Mouse (Mus musculus): ENCODE results near the gene Adgrl2.

Adgrl2 gene

GRCm38 (mm10) chr3:148819323-148820046, 170.9 kb downstream of the Adgrl2 start:
- Histone ChIP-seq H3K27me3 (ENCODE audit: control insufficient read depth, insufficient read depth, low read length, poor library complexity, severe bottlenecking) (no peaks in the 10 kb centered on the region), H3K36me3 (ENCODE audit: control insufficient read depth, insufficient read depth, low read length, poor library complexity, severe bottlenecking) (no peaks in the 10 kb centered on the region)
- DNase-seq (ENCODE audit: low read depth, low spot score) = no peak

DNA sequence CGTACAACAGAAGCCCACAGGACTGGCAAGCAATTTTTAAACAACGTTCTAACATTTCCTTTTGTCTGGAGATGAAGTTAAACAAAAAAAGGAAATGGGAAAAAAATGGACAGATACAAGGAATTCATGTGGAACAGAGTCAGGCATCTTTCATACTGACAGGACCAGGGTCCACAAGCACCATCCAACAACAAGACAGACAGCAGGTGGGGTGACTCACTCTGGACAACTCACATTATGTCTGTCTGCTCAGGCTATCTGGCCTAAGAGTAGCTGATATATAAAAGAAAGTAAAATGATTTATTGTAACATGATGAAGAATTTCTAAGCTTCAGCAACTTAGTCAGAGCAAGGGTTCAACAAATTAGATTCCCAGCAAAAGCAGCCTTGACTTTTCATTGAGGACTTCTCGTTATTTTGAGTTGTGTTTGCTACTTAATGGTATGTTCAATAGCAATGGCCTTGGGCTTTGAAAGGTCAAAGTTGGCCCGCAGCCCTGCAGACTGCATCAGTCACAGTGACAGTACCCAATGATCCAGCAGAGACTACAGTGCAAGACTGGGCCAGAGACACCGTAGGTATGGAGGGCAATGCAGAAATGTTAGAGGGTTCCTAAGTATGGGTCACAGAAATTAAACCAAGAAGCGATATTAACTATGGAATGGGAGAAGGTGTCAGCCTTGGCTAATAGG, 171.8 kb downstream of the Adgrl2 start:
- H3K36me3 ChIP-seq (ENCODE audit: control insufficient read depth, insufficient read depth, low read length, poor library complexity, severe bottlenecking) = no peaks in the 10 kb centered on the region
- H3K27me3 ChIP-seq (ENCODE audit: control insufficient read depth, insufficient read depth, low read length, poor library complexity, severe bottlenecking) = no peaks in the 10 kb centered on the region
- DNase-seq (ENCODE audit: low read depth, low spot score) = no peak

DNA sequence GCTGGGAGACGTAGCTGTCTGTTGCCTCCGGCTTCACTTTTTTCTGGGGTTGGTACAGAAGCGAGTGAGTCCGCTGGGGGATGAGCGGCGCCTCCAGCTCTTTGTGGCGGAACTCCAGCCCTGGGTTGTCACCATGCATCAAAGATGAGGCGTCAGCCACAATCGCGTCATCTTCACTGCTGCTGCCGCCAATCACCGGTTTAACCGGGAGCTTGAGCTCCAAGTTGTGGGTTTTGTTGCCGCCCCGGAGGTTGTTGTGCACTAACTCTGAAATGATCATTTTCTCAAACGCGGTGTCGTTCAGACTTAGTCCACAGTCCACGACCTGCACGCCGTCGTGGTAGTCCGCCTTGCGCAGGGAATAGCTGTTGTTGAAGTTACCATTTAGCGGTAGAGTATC, 172.9 kb downstream of the Adgrl2 start:
- no peak for DNase-seq (ENCODE audit: low read depth, low spot score)
- Histone ChIP-seq H3K27me3 (ENCODE audit: control insufficient read depth, insufficient read depth, low read length, poor library complexity, severe bottlenecking) (no peaks in the 10 kb centered on the region), H3K36me3 (ENCODE audit: control insufficient read depth, insufficient read depth, low read length, poor library complexity, severe bottlenecking) (no peaks in the 10 kb centered on the region)

DNA sequence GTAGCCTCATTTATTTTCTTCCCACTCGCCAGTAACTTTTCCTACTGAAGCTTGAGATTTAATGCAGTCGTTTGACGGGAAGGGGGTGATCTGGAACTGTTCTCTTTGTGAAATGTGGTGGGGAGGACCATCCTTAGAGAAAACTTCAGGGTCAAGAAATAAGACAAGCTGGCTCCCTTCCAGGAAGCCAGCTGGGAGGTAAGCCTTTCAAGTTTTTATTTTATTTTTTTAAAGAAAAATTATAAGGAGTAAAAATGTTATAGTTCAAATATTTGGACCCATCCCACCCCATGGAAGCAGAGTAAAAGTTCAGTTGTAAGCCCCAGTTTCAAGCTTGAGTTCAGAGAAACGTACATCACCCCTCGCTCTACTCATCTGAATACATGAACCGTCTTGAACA, 177.2 kb downstream of the Adgrl2 start:
- H3K36me3 ChIP-seq (ENCODE audit: control insufficient read depth, insufficient read depth, low read length, poor library complexity, severe bottlenecking) = no peaks in the 10 kb centered on the region
- no peaks in the 10 kb centered on the region for H3K27me3 ChIP-seq (ENCODE audit: control insufficient read depth, insufficient read depth, low read length, poor library complexity, severe bottlenecking)
- DNase-seq (ENCODE audit: low read depth, low spot score) = no peak

- Histone ChIP-seq H3K36me3 (ENCODE audit: control insufficient read depth, insufficient read depth, low read length, poor library complexity, severe bottlenecking) (no peaks in the 10 kb centered on the region), H3K27me3 (ENCODE audit: control insufficient read depth, insufficient read depth, low read length, poor library complexity, severe bottlenecking) (no peaks in the 10 kb centered on the region)
- DNase-seq (ENCODE audit: low read depth, low spot score) = no peak
These were observed 178.3 kb downstream of the Adgrl2 start for GRCm38 (mm10) chr3:148812059-148812458.

GRCm38 (mm10) chr3:148806977-148807376, 183.4 kb downstream of the Adgrl2 start:
- no peaks in the 10 kb centered on the region for H3K27me3 ChIP-seq (ENCODE audit: control insufficient read depth, insufficient read depth, low read length, poor library complexity, severe bottlenecking)
- H3K36me3 ChIP-seq (ENCODE audit: control insufficient read depth, insufficient read depth, low read length, poor library complexity, severe bottlenecking) = no peaks in the 10 kb centered on the region
- peak; percentile 36 for DNase-seq (ENCODE audit: low read depth, low spot score)

DNA sequence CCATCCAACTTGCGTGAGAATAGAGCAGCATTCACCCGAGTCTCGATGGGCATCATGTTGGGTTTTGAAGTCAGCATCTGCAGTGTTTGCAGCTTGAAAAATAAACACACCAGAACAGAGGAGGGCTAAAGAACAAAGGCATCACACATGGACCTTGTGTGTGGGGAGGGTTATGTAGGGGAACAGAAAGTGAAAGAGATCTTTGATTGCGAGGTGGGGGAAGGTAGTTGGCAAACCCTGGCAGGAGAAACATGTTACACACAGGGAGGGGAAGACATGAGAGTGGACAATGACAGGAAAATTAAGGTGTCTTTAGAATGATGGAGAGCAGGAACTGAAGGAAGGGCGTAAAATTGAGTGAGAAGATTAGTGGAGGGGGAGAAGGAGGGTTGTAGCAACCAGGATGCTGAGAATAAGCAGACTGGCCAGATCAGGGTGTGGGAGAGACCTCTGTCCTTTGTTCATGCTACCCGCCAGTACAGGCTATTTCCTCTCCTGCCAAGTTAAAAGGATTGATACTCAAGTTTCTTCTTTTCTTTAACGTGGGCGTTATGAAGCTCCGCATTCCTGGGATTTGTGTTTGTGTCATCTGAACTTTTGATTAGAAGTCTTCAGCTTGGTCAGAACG, 197.0 kb downstream of the Adgrl2 start:
- no peaks in the 10 kb centered on the region for H3K27me3 ChIP-seq (ENCODE audit: control insufficient read depth, insufficient read depth, low read length, poor library complexity, severe bottlenecking)
- peak; percentile 36 for DNase-seq (ENCODE audit: low read depth, low spot score)
- H3K36me3 ChIP-seq (ENCODE audit: control insufficient read depth, insufficient read depth, low read length, poor library complexity, severe bottlenecking) = no peaks in the 10 kb centered on the region

- peak; percentile 64 for DNase-seq (ENCODE audit: low read depth, low spot score)
- Histone ChIP-seq H3K36me3 (ENCODE audit: control insufficient read depth, insufficient read depth, low read length, poor library complexity, severe bottlenecking) (no peaks in the 10 kb centered on the region), H3K27me3 (ENCODE audit: control insufficient read depth, insufficient read depth, low read length, poor library complexity, severe bottlenecking) (no peaks in the 10 kb centered on the region)
These were observed 220.0 kb downstream of the Adgrl2 start for GRCm38 (mm10) chr3:148770310-148770709.
